Mouse (Mus musculus) hindbrain, embryonic 11.5 days (tissue): ENCODE results near the gene C4bp. TPM values are rescaled to one million over a fixed set of nuclear protein-coding genes. Genes with fewer than 3 reads are reported as not detected.

Source experiments
- ATAC-seq: fragments of 200-750 bp; cut with Nextera tagmentation; 2 replicates; pipeline ENCODE4 v1.8.0; 2017; ENCODE audit warnings: mild to moderate bottlenecking, moderate TSS enrichment, moderate library complexity; ENCODE audit not compliant: low FRiP score
- DNase-seq: peaks from one replicate; pipeline ENCODE4 v3.0.0-alpha.2; 2015; ENCODE audit warnings: low spot score
- H3K27ac ChIP-seq: fragments of 300-500 bp; sonication (generic); 2 replicates; pipeline ENCODE4 v1.5.1; 2014; ENCODE audit warnings: mild to moderate bottlenecking, low read depth, low read length
- H3K27me3 ChIP-seq: fragments of 300-500 bp; sonication (generic); 2 replicates; pipeline ENCODE4 v1.6.1; 2014; ENCODE audit warnings: mild to moderate bottlenecking, low read length, moderate library complexity, mixed read lengths; ENCODE audit not compliant: control insufficient read depth, insufficient read depth
- H3K36me3 ChIP-seq: fragments of 300-500 bp; sonication (generic); 2 replicates; pipeline ENCODE4 v1.6.1; 2014; ENCODE audit warnings: mild to moderate bottlenecking, low read length, moderate library complexity, mixed read lengths; ENCODE audit not compliant: control insufficient read depth, insufficient read depth
- H3K4me1 ChIP-seq: fragments of 300-500 bp; sonication (generic); replicated peaks from 2 replicates; pipeline ENCODE4 v1.6.1; 2014; ENCODE audit warnings: low read length, mixed read lengths; ENCODE audit not compliant: control insufficient read depth, insufficient read depth
- H3K4me2 ChIP-seq: fragments of 300-500 bp; sonication (generic); replicated peaks from 2 replicates; pipeline ENCODE4 v1.6.1; 2014; ENCODE audit warnings: mild to moderate bottlenecking, low read depth, low read length
- H3K4me3 ChIP-seq: fragments of 300-500 bp; sonication (generic); 2 replicates; pipeline ENCODE4 v1.5.1; 2014; ENCODE audit warnings: low read depth, low read length
- H3K9ac ChIP-seq: fragments of 300-500 bp; sonication (generic); 2 replicates; pipeline ENCODE4 v1.6.1; 2014; ENCODE audit warnings: low read depth, low read length
- H3K9me3 ChIP-seq: fragments of 300-500 bp; sonication (generic); 2 replicates; pipeline ENCODE4 v1.6.1; 2016; ENCODE audit warnings: low read length; ENCODE audit not compliant: control insufficient read depth
- WGBS: fragments of 180-500 bp; shearing (Covaris S2); extraction: QIAGEN DNeasy Blood & Tissue Kit; methylation state at CpG from one replicate; pipeline ENCODE4 v1.1.7; 2014; 5-methylcytosine and 5-hydroxymethylcytosine counted together
- polyA plus RNA-seq: library from polyadenylated mRNA; unstranded; fragments of >200 nt; fragmentation: Nextera tagmentation; extraction: Ambion mirVana; gene quantifications from 2 replicates; pipeline ENCODE4 v1.2.1, GENCODE M21; 2014

Gene C4bp
- polyA plus RNA-seq = not detected in 2 replicates

GRCm38 (mm10) chr1:130661454-130661853 is at the start of gene C4bp:
C4bp (minus strand) TSS chr1:130661632.
- Histone ChIP-seq H3K4me2 (no peak within 1 kb of the TSS), H3K27me3 (no peaks in the 10 kb centered on the region), H3K27ac (no peak within 1 kb of the TSS), H3K36me3 (no peaks in the 10 kb centered on the region), H3K9me3 (no peaks in the 10 kb centered on the region), H3K4me1 (no peaks in the 10 kb centered on the region), H3K4me3 (no peak within 1 kb of the TSS), H3K9ac (no peak within 1 kb of the TSS)
- ATAC-seq (no peak), DNase-seq (no peak)
- WGBS = 77% methylated on average over 3 of the region's 3 CpGs

GRCm38 (mm10) chr1:130710283-130711080 is 49.0 kb upstream of the C4bp start:
- 89% methylated on average over 22 of the region's 22 CpGs for WGBS

GRCm38 (mm10) chr1:130703613-130704012 is 42.2 kb upstream of the C4bp start:
- H3K9ac ChIP-seq = no peak overlapping the region
- H3K9me3 ChIP-seq = no peaks in the 10 kb centered on the region
- 74% methylated on average over 2 of the region's 2 CpGs for WGBS
- H3K36me3 ChIP-seq = peaks cover 11% of the 10 kb centered on the region; the same call in 1 of the 2 replicates
- no peaks in the 10 kb centered on the region for H3K27me3 ChIP-seq
- H3K27ac ChIP-seq = no peak overlapping the region
- DNase-seq (no peak), ATAC-seq (no peak)
- no peak overlapping the region for H3K4me3 ChIP-seq
- H3K4me1 ChIP-seq = no peaks in the 10 kb centered on the region
- no peak overlapping the region for H3K4me2 ChIP-seq

More at GRCm38 (mm10) chr1:130710283-130711080, 49.0 kb upstream of the C4bp start:
- Histone ChIP-seq H3K4me1 (no peaks in the 10 kb centered on the region), H3K9ac (no peak overlapping the region), H3K4me3 (no peak overlapping the region), H3K27ac (no peak overlapping the region), H3K36me3 (peaks cover 2% of the 10 kb centered on the region; the same call in 1 of the 2 replicates), H3K9me3 (no peaks in the 10 kb centered on the region), H3K27me3 (no peaks in the 10 kb centered on the region), H3K4me2 (no peak overlapping the region)
- DNase-seq (no peak), ATAC-seq (no peak)

GRCm38 (mm10) chr1:130701976-130702375 is 40.5 kb upstream of the C4bp start:
- no peak for DNase-seq
- 95% methylated on average over 11 of the region's 11 CpGs for WGBS
- Histone ChIP-seq H3K4me3 (no peak overlapping the region), H3K4me2 (no peak overlapping the region), H3K9me3 (no peaks in the 10 kb centered on the region), H3K27me3 (no peaks in the 10 kb centered on the region), H3K27ac (no peak overlapping the region), H3K9ac (no peak overlapping the region), H3K36me3 (peaks cover 15% of the 10 kb centered on the region; the same call in 1 of the 2 replicates), H3K4me1 (no peaks in the 10 kb centered on the region)
- ATAC-seq = no peak

- Histone ChIP-seq H3K27me3 (no peaks in the 10 kb centered on the region), H3K27ac (no peak overlapping the region), H3K9ac (no peak overlapping the region), H3K36me3 (0 out of 2 replicates have a peak, but pooled peaks cover 12% of the 10 kb centered on the region), H3K4me3 (no peak overlapping the region), H3K4me2 (no peak overlapping the region), H3K4me1 (no peaks in the 10 kb centered on the region), H3K9me3 (no peaks in the 10 kb centered on the region)
- DNase-seq = no peak
- WGBS = 89% methylated on average over 10 of the region's 10 CpGs
- no peak for ATAC-seq
Measured at GRCm38 (mm10) chr1:130699937-130700633, 38.7 kb upstream of the C4bp start.

GRCm38 (mm10) chr1:130698601-130699000 is 37.2 kb upstream of the C4bp start:
- 0 out of 2 replicates have a peak, but pooled peaks cover 12% of the 10 kb centered on the region for H3K36me3 ChIP-seq
- 93% methylated on average over 5 of the region's 5 CpGs for WGBS
- DNase-seq (no peak), ATAC-seq (no peak)
- no peak overlapping the region for H3K4me3 ChIP-seq
- no peaks in the 10 kb centered on the region for H3K4me1 ChIP-seq
- no peak overlapping the region for H3K9ac ChIP-seq
- no peak overlapping the region for H3K4me2 ChIP-seq
- H3K27ac ChIP-seq = no peak overlapping the region
- H3K27me3 ChIP-seq = no peaks in the 10 kb centered on the region
- H3K9me3 ChIP-seq = no peaks in the 10 kb centered on the region

- no peak for ATAC-seq
- no peak for DNase-seq
- no peak overlapping the region for H3K27ac ChIP-seq
Measured at GRCm38 (mm10) chr1:130683905-130684304, 22.5 kb upstream of the C4bp start.

GRCm38 (mm10) chr1:130681656-130682413 is 20.4 kb upstream of the C4bp start:
- WGBS = 77% methylated on average over 6 of the region's 6 CpGs
- H3K27me3 ChIP-seq = no peaks in the 10 kb centered on the region
- DNase-seq = no peak

More at GRCm38 (mm10) chr1:130683905-130684304, 22.5 kb upstream of the C4bp start:
- Histone ChIP-seq H3K4me1 (no peaks in the 10 kb centered on the region), H3K4me2 (no peak overlapping the region), H3K9me3 (no peaks in the 10 kb centered on the region), H3K27me3 (no peaks in the 10 kb centered on the region), H3K4me3 (no peak overlapping the region), H3K36me3 (no peaks in the 10 kb centered on the region), H3K9ac (no peak overlapping the region)
- 56% methylated on average over 1 of the region's 1 CpGs for WGBS

More at GRCm38 (mm10) chr1:130681656-130682413, 20.4 kb upstream of the C4bp start:
- ATAC-seq = no peak
- no peak overlapping the region for H3K9ac ChIP-seq
- H3K27ac ChIP-seq = no peak overlapping the region
- H3K36me3 ChIP-seq = no peaks in the 10 kb centered on the region
- H3K4me3 ChIP-seq = no peak overlapping the region
- no peaks in the 10 kb centered on the region for H3K9me3 ChIP-seq
- H3K4me2 ChIP-seq = no peak overlapping the region
- H3K4me1 ChIP-seq = no peaks in the 10 kb centered on the region
